Mouse (Mus musculus): Measurements from ENCODE around the gene Loxl3.

GRCm38 (mm10) chr6:83095968-83096367 lies 62.0 kb downstream of the Loxl3 start:
- TF ChIP-seq CTCF (IDR thresholded peaks at IDR 0.05; ENCODE audit: borderline replicate concordance, insufficient read depth, low read length) (no peak), POLR2A (IDR thresholded peaks at IDR 0.05; ENCODE audit: low read depth, low read length) (no peak)

Data from embryonic fibroblast, embryonic 13.5 days (primary cell).